Mouse (Mus musculus) cerebellum, adult 2 months (tissue): ENCODE measurements around the gene Dnah2.

Experiments used
- CTCF ChIP-seq: fragments of 200-500 bp; IDR thresholded peaks from 2 replicates; pipeline ENCODE4 v1.5.1; 2011; ENCODE audit warnings: low read depth, mild to moderate bottlenecking, control low read depth, low read length, moderate library complexity, borderline replicate concordance; ENCODE audit not compliant: insufficient read depth
- POLR2A ChIP-seq: fragments of 200-500 bp; IDR thresholded peaks from 2 replicates; pipeline ENCODE4 v1.6.1; 2011; ENCODE audit warnings: low read length, control low read depth, borderline replicate concordance; ENCODE audit not compliant: insufficient read depth

- no peak for TF ChIP-seq CTCF
- no peak for TF ChIP-seq POLR2A
These were observed 41.7 kb upstream of the Dnah2 start for GRCm38 (mm10) chr11:69590622-69591021.
